Mouse (Mus musculus): ENCODE measurements at regions not wholly inside any gene's neighbourhood (a gene's known extent, or its start where the extent isn't known, plus 50 kb on each side); places are given as distances from the start of the nearest gene placed in this dataset.
A peak's percentile ranks its signal among the peaks of the same experiment; 100 is the strongest.
"Not testable (repeated sequence)": the region's sequence is repeated elsewhere in the genome, so short reads cannot be mapped to it uniquely, and the experiment has no call there.

- no peak for DNase-seq (ENCODE audit: low spot score in 2 of 2)
These were observed 781.7 kb upstream of the Man1a start for GRCm38 (mm10) chr10:54858075-54858474.

GRCm38 (mm10) chr10:54841591-54841990 is 765.2 kb upstream of the Man1a start:
- DNase-seq (ENCODE audit: low spot score in 2 of 2), result peak in 1 of 2 experiments; percentile 0

DNA sequence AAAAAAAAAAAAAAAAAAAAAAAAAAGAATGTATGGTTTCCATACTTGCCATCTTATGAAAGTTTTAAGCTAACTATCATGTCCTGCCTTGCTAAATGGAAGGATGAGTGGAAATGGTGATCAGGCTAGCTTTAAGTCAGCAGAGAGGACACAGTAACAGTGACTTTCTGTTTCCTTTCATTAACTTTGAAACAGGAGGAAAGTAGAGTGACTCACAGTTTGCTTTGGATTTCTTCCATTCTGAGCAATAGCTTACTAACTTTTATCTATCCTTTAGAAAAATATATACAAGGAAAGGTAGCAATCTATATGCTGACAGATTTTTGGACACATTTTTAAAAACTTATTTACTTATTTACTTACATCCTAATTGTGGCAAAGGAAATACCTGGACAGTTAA is 762.6 kb upstream of the Man1a start:
- no peak for DNase-seq (ENCODE audit: low spot score in 2 of 2)

- no peak for DNase-seq (ENCODE audit: low spot score in 2 of 2)
These were observed 738.3 kb upstream of the Man1a start for GRCm38 (mm10) chr10:54814604-54815122.

GRCm38 (mm10) chr10:54799478-54800196 is 723.2 kb upstream of the Man1a start:
- no peak for DNase-seq (ENCODE audit: low spot score in 2 of 2)

- no peak for DNase-seq (ENCODE audit: low spot score in 2 of 2)
These were observed 720.9 kb upstream of the Man1a start for GRCm38 (mm10) chr10:54797306-54797705.

- DNase-seq (ENCODE audit: low spot score in 2 of 2), result no peak
These were observed 684.7 kb upstream of the Man1a start for GRCm38 (mm10) chr10:54761084-54761483.

- no peak for DNase-seq (ENCODE audit: low spot score in 2 of 2)
These were observed 672.8 kb upstream of the Man1a start for GRCm38 (mm10) chr10:54749239-54749638.

DNA sequence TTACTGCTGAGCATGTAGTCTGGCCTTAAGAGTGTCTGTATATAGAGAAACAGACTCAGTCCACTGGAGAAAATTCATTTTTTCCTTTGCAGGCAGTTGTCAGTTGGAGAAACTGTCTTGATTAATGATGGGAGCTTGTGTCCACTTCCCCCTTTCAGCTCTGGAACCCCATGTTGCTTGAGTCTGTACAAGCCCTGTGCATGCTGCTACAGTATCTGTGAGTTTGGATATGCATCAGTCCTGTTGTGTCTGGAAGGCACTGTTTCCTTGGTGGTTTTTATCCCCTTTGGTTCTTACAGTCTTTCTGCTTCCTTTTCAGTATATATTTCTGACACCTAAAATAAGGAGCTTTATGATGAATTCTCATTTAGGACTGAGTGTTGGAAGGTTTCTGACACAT is 660.7 kb upstream of the Man1a start:
- DNase-seq (ENCODE audit: low spot score in 2 of 2), result no peak

- no peak for DNase-seq (ENCODE audit: low spot score in 2 of 2)
These were observed 636.3 kb upstream of the Man1a start for GRCm38 (mm10) chr10:54712684-54713083.

DNA sequence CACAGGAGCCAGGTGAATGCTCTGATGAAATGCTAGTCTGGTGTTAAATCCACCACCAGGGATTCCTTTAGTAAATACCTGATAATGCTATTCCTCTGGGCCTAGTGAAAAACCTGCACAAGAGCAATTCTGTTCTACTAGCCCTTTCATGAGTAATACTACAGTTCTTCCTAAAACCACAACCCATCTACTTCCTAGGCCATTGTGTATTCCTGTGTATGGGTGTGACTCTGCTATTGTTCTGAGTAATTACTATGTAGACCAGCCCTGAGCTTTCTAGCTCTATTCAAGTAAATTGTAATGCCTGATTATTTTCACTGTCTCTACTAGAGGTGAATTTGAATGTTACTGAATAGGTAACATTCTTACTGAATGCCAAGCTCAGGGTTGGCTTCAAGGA is 591.4 kb upstream of the Man1a start:
- DNase-seq (ENCODE audit: low spot score in 2 of 2), result not testable (repeated sequence)
